Mouse (Mus musculus) cerebellum, adult 9-11 months (tissue): ENCODE data around the gene Il3.
"Not testable (repeated sequence)": the region's sequence is repeated elsewhere in the genome, so short reads cannot be mapped to it uniquely, and the experiment has no call there.

Experiments
- DNase-seq: peaks from one replicate; pipeline ENCODE4 v3.0.0; 2022

The Il3 gene

GRCm38 (mm10) chr11:54267177-54267576, at the start of gene Il3:
Gene Il3 (minus strand): TSS chr11:54267277.
- no peak for DNase-seq

- DNase-seq, result no peak
Measured at GRCm38 (mm10) chr11:54315336-54315735, 48.3 kb upstream of the Il3 start.

GRCm38 (mm10) chr11:54314740-54315139, 47.7 kb upstream of the Il3 start:
- DNase-seq, result peak; percentile 63

GRCm38 (mm10) chr11:54313391-54314360, 46.6 kb upstream of the Il3 start:
- peak; percentile 7 for DNase-seq

GRCm38 (mm10) chr11:54312603-54313002, 45.5 kb upstream of the Il3 start:
- DNase-seq, result peak; percentile 15

- peak; percentile 64 for DNase-seq
Measured at GRCm38 (mm10) chr11:54312021-54312420, 44.9 kb upstream of the Il3 start.

GRCm38 (mm10) chr11:54310588-54310987, 43.5 kb upstream of the Il3 start:
- peak; percentile 21 for DNase-seq

- peak; percentile 76 for DNase-seq
Measured at GRCm38 (mm10) chr11:54307139-54307816, 40.2 kb upstream of the Il3 start.

- no peak for DNase-seq
Measured at GRCm38 (mm10) chr11:54305331-54305730, 38.3 kb upstream of the Il3 start.

- no peak for DNase-seq
Measured at GRCm38 (mm10) chr11:54304471-54304873, 37.4 kb upstream of the Il3 start.

- peak; percentile 78 for DNase-seq
Measured at GRCm38 (mm10) chr11:54303728-54304470, 36.8 kb upstream of the Il3 start, which contains the start of gene Acsl6. Gene Acsl6 (plus strand): TSS chr11:54303798.

- peak; percentile 16 for DNase-seq
Measured at GRCm38 (mm10) chr11:54303076-54303727, 36.1 kb upstream of the Il3 start.

- DNase-seq, result peak; percentile 50
Measured at GRCm38 (mm10) chr11:54302606-54303005, 35.5 kb upstream of the Il3 start.

GRCm38 (mm10) chr11:54301994-54302393, 34.9 kb upstream of the Il3 start:
- peak; percentile 78 for DNase-seq

- no peak for DNase-seq
Measured at GRCm38 (mm10) chr11:54298777-54299176, 31.7 kb upstream of the Il3 start.

- not testable (repeated sequence) for DNase-seq
Measured at GRCm38 (mm10) chr11:54297471-54297870, 30.4 kb upstream of the Il3 start.

- DNase-seq, result no peak
Measured at GRCm38 (mm10) chr11:54296734-54297133, 29.7 kb upstream of the Il3 start.

GRCm38 (mm10) chr11:54295971-54296370, 28.9 kb upstream of the Il3 start:
- no peak for DNase-seq

GRCm38 (mm10) chr11:54293980-54294807, 27.1 kb upstream of the Il3 start:
- no peak for DNase-seq

GRCm38 (mm10) chr11:54292163-54292562, 25.1 kb upstream of the Il3 start:
- DNase-seq, result no peak

- DNase-seq, result no peak
Measured at GRCm38 (mm10) chr11:54287821-54288453, 20.9 kb upstream of the Il3 start.
